Mouse (Mus musculus) embryonic fibroblast, embryonic 13.5 days (primary cell): Measurements from ENCODE around the gene Astn2.

ENCODE experiments used
- CTCF ChIP-seq: IDR thresholded peaks from 2 replicates; pipeline ENCODE4 v1.5.1; 2011; ENCODE audit warnings: mild to moderate bottlenecking, control low read depth, low read length, moderate library complexity, borderline replicate concordance; ENCODE audit not compliant: insufficient read depth
- POLR2A ChIP-seq: IDR thresholded peaks from 2 replicates; pipeline ENCODE4 v1.6.1; 2011; ENCODE audit warnings: low read depth, mild to moderate bottlenecking, control low read depth, low read length, moderate library complexity

DNA sequence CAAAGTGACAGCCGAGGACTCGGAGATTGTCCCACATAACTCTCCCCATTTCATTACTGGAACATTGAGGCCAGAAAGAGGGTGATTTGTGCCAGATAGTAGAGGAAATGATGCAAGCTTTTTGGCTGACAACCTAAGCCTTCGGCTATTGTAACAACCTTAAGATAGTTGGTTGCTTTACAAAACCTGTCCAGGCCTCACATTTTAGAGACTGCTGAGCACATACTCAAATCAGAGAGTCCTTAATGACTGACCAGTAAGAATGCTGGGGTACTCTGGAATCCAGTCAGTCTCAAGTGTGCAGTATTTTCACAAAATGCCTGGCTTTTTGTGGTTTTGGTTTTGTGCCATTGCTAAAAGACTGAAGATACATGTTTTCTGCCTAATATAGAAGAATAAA lies 1062.6 kb downstream of the Astn2 start:
- TF ChIP-seq POLR2A (no peak), CTCF (no peak)
